Mouse (Mus musculus): ENCODE measurements around the gene Plch2. TPM values are rescaled to one million over a fixed set of nuclear protein-coding genes. Genes with fewer than 3 reads are reported as not detected.

The Plch2 gene
- polyA plus RNA-seq, 1 experiment from 2014 or later: 0.57 TPM

DNA sequence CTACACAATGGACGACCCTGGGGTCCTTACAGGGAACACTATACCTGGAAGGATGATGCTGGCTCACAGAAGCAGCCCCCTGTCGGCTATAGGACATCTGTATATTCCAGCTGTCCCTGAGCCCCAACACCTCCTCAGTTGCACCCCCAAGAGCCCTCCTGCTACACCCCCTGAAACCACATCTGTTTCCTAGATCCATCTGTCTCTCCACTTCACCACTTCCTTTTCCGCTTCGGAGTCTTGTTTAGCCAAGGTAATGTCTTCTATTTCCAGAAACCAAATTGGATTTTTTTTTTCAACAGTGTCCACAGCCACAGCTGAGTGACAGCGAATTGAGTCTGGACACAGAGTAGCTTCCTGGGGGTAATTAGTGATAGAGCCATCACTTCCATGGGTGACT lies 57.2 kb downstream of the Plch2 start:
- no peaks in the 10 kb centered on the region for H3K9me3 ChIP-seq
- 79% methylated on average over 5 of the region's 5 CpGs for WGBS
- no peak for DNase-seq (ENCODE audit: low spot score)
- no peak overlapping the region for H3K27ac ChIP-seq
- peaks cover 29% of the 10 kb centered on the region for H3K27me3 ChIP-seq (ENCODE audit: insufficient read depth, poor library complexity, severe bottlenecking)
- peaks cover 23% of the 10 kb centered on the region; the same call in 1 of the 2 replicates for H3K4me1 ChIP-seq
- H3K36me3 ChIP-seq: no peaks in the 10 kb centered on the region
- H3K4me3 ChIP-seq: no peak overlapping the region

- Histone ChIP-seq H3K36me3 (no peaks in the 10 kb centered on the region), H3K27me3 (ENCODE audit: insufficient read depth, poor library complexity, severe bottlenecking) (peaks cover 39% of the 10 kb centered on the region), H3K27ac (no peak overlapping the region), H3K4me3 (no peak overlapping the region), H3K4me1 (peaks cover 26% of the 10 kb centered on the region), H3K9me3 (no peaks in the 10 kb centered on the region)
- no peak for DNase-seq (ENCODE audit: low spot score)
- 47% methylated on average over 8 of the region's 8 CpGs for WGBS
These were observed 59.9 kb downstream of the Plch2 start for GRCm38 (mm10) chr4:154996572-154997154.

- WGBS: 66% methylated on average over 4 of the region's 4 CpGs
- H3K27ac ChIP-seq: no peak overlapping the region
These were observed 61.7 kb downstream of the Plch2 start for GRCm38 (mm10) chr4:154994876-154995275.

DNA sequence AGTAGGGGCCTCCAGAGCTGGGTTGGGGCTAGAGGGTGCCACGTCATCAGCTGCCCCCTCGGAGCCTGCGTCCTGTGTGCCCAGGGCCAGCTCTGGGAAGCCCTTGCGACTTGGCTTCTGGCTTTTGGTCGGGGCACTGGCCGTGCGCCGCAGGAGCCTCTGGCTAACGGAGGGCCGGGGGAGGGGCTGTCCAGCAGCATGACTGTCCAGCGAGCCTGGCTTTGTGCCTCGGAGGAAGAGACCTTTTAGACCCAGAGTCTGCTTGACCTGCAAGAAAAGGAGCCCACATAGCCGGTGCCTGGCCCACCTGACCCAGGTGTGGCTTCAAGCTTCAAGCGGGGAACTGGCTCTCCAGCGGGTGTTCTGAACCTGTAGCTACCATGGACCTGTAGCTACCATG lies 69.8 kb downstream of the Plch2 start:
- H3K36me3 ChIP-seq: no peaks in the 10 kb centered on the region
- WGBS: 76% methylated on average over 15 of the region's 15 CpGs
- peaks cover 51% of the 10 kb centered on the region for H3K4me1 ChIP-seq
- H3K27ac ChIP-seq: peak overlapping the region; percentile 53
- no peak overlapping the region for H3K4me3 ChIP-seq
- peaks cover 80% of the 10 kb centered on the region for H3K27me3 ChIP-seq (ENCODE audit: insufficient read depth, poor library complexity, severe bottlenecking)
- DNase-seq (ENCODE audit: low spot score): no peak
- H3K9me3 ChIP-seq: no peaks in the 10 kb centered on the region

More at GRCm38 (mm10) chr4:154994876-154995275, 61.7 kb downstream of the Plch2 start:
- Histone ChIP-seq H3K27me3 (ENCODE audit: insufficient read depth, poor library complexity, severe bottlenecking) (peaks cover 48% of the 10 kb centered on the region), H3K4me1 (peaks cover 22% of the 10 kb centered on the region), H3K36me3 (no peaks in the 10 kb centered on the region), H3K9me3 (no peaks in the 10 kb centered on the region), H3K4me3 (no peak overlapping the region)
- DNase-seq (ENCODE audit: low spot score): no peak

DNA sequence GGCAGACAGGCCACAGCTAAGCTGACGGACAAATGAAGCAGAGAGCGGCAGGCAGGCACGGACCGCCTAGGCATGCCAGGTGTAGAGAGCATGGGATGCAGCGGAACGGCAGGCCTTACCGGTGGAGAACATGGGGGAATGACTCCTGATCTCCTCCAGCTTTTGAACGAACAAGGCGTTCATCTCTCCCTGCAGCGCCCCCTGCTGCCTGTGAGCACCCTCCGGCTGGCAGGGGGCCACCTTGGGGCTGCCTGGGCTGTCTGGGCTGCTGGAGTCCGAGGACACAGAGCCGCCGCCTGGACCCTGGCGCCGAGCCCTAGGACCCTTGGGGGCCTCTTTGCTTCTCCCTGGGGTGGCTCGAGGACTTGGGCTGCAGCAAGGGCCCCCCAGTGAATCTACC lies 70.5 kb downstream of the Plch2 start:
- Histone ChIP-seq H3K4me3 (peak overlapping the region; percentile 35), H3K9me3 (no peaks in the 10 kb centered on the region), H3K36me3 (peaks cover 3% of the 10 kb centered on the region; the same call in 1 of the 2 replicates), H3K27ac (peak overlapping the region; percentile 53), H3K27me3 (ENCODE audit: insufficient read depth, poor library complexity, severe bottlenecking) (peaks cover 75% of the 10 kb centered on the region), H3K4me1 (peaks cover 55% of the 10 kb centered on the region)
- WGBS: 18% methylated on average over 17 of the region's 17 CpGs
- DNase-seq (ENCODE audit: low spot score): no peak

- peaks cover 11% of the 10 kb centered on the region for H3K36me3 ChIP-seq
- no peak overlapping the region for H3K27ac ChIP-seq
- no peak overlapping the region for H3K4me3 ChIP-seq
- H3K27me3 ChIP-seq (ENCODE audit: insufficient read depth, poor library complexity, severe bottlenecking): peaks cover 67% of the 10 kb centered on the region
- H3K4me1 ChIP-seq: peaks cover 55% of the 10 kb centered on the region
- no peaks in the 10 kb centered on the region for H3K9me3 ChIP-seq
- no peak for DNase-seq (ENCODE audit: low spot score)
- 80% methylated on average over 5 of the region's 5 CpGs for WGBS
These were observed 71.3 kb downstream of the Plch2 start for GRCm38 (mm10) chr4:154985151-154985777.

GRCm38 (mm10) chr4:154983767-154984166 lies 72.8 kb downstream of the Plch2 start:
- no peak for DNase-seq (ENCODE audit: low spot score)
- peaks cover 26% of the 10 kb centered on the region for H3K36me3 ChIP-seq
- 21% methylated on average over 24 of the region's 24 CpGs for WGBS
- peaks cover 58% of the 10 kb centered on the region for H3K27me3 ChIP-seq (ENCODE audit: insufficient read depth, poor library complexity, severe bottlenecking)
- H3K27ac ChIP-seq: no peak overlapping the region
- no peaks in the 10 kb centered on the region for H3K9me3 ChIP-seq
- peak overlapping the region; percentile 31; the same call in 1 of the 2 replicates for H3K4me3 ChIP-seq
- peaks cover 51% of the 10 kb centered on the region for H3K4me1 ChIP-seq

GRCm38 (mm10) chr4:154982247-154983120 lies 74.1 kb downstream of the Plch2 start:
- peaks cover 49% of the 10 kb centered on the region for H3K4me1 ChIP-seq

DNA sequence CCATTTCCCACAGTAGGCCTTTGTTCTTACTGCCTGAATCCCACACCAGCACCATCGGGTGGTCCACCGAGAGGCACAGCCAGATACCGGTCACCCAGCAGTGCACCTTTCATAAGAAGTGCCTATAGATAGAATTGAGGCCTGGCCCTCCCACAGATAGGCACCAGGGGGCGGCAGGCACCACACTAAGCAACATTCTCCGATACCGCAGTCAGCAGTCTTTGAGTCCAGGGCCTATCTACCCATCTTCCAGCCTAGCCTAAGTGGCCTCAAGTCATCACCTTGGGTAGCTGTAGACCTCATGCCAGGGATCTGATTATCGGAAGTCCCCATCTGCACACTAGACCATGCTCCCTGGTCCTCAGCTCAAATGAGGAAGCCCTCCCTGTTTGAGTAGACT lies 75.1 kb downstream of the Plch2 start:
- peaks cover 48% of the 10 kb centered on the region for H3K36me3 ChIP-seq
- no peak overlapping the region for H3K4me3 ChIP-seq
- H3K4me1 ChIP-seq: peaks cover 39% of the 10 kb centered on the region
- WGBS: 42% methylated on average over 7 of the region's 7 CpGs
- no peak overlapping the region for H3K27ac ChIP-seq
- H3K9me3 ChIP-seq: no peaks in the 10 kb centered on the region
- DNase-seq (ENCODE audit: low spot score): no peak
- peaks cover 39% of the 10 kb centered on the region for H3K27me3 ChIP-seq (ENCODE audit: insufficient read depth, poor library complexity, severe bottlenecking)

More at GRCm38 (mm10) chr4:154982247-154983120, 74.1 kb downstream of the Plch2 start:
- H3K27ac ChIP-seq: no peak overlapping the region
- WGBS: 75% methylated on average over 19 of the region's 19 CpGs
- H3K36me3 ChIP-seq: peaks cover 38% of the 10 kb centered on the region
- H3K27me3 ChIP-seq (ENCODE audit: insufficient read depth, poor library complexity, severe bottlenecking): peaks cover 49% of the 10 kb centered on the region
- no peaks in the 10 kb centered on the region for H3K9me3 ChIP-seq
- no peak overlapping the region for H3K4me3 ChIP-seq
- no peak for DNase-seq (ENCODE audit: low spot score)

- Histone ChIP-seq H3K36me3 (peaks cover 53% of the 10 kb centered on the region), H3K9me3 (no peaks in the 10 kb centered on the region), H3K27ac (no peak overlapping the region), H3K27me3 (ENCODE audit: insufficient read depth, poor library complexity, severe bottlenecking) (peaks cover 35% of the 10 kb centered on the region), H3K4me3 (no peak overlapping the region), H3K4me1 (peaks cover 34% of the 10 kb centered on the region)
- no peak for DNase-seq (ENCODE audit: low spot score)
- 82% methylated on average over 6 of the region's 6 CpGs for WGBS
These were observed 75.5 kb downstream of the Plch2 start for GRCm38 (mm10) chr4:154981076-154981475.

DNA sequence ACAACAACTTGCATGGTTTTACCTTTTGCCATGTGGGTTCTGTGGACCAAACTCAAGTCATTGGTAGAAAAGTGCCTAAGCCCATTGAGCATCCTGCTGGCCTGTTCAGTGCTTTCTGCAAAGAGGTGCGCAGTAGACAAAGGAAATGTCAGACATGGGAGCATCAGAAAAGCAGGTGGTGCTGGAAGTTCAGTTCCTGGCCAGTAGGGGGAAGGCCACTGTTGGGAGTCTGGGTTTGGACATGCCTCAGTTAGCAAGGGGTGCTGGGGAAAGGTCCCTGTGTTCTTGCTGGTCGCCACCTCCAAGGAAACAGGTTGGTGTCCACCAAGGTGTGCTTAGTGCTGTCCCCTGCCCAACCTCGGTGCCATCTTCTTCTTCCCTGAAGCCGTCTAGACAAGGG lies 76.5 kb downstream of the Plch2 start:
- DNase-seq (ENCODE audit: low spot score): no peak
- H3K27me3 ChIP-seq (ENCODE audit: insufficient read depth, poor library complexity, severe bottlenecking): peaks cover 25% of the 10 kb centered on the region
- H3K4me3 ChIP-seq: no peak overlapping the region
- H3K36me3 ChIP-seq: peaks cover 62% of the 10 kb centered on the region
- H3K27ac ChIP-seq: no peak overlapping the region
- H3K4me1 ChIP-seq: peaks cover 25% of the 10 kb centered on the region
- 88% methylated on average over 4 of the region's 4 CpGs for WGBS
- H3K9me3 ChIP-seq: no peaks in the 10 kb centered on the region

GRCm38 (mm10) chr4:154974163-154974611 lies 82.4 kb downstream of the Plch2 start:
- Histone ChIP-seq H3K27me3 (ENCODE audit: insufficient read depth, poor library complexity, severe bottlenecking) (no peaks in the 10 kb centered on the region), H3K36me3 (peaks cover 100% of the 10 kb centered on the region), H3K27ac (no peak overlapping the region), H3K4me3 (no peak overlapping the region), H3K4me1 (no peaks in the 10 kb centered on the region), H3K9me3 (no peaks in the 10 kb centered on the region)
- no peak for DNase-seq (ENCODE audit: low spot score)
- 85% methylated on average over 11 of the region's 11 CpGs for WGBS

DNA sequence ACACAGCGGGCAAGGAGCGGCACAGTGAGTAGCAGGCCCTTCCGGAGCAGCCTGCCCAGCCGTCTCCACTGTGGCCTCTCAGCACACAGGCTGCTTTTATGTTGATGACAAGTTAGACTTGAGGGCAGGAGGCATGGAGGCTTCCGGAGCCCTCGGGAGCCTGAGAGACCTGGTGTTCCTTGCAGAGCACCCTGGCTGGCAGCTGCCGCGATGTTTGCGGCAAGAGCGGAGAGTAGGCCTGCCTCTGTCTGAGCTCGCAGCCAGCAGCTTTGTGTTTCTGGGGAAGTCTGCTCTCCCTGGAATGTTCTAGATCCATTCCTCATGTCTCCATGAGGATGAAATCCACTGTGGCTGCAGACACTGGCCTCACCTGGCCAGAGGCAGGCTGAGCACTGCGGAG lies 84.0 kb downstream of the Plch2 start:
- H3K36me3 ChIP-seq: peaks cover 92% of the 10 kb centered on the region
- no peak for DNase-seq (ENCODE audit: low spot score)
- no peaks in the 10 kb centered on the region for H3K27me3 ChIP-seq (ENCODE audit: insufficient read depth, poor library complexity, severe bottlenecking)
- no peak overlapping the region for H3K4me3 ChIP-seq
- H3K27ac ChIP-seq: no peak overlapping the region
- no peaks in the 10 kb centered on the region for H3K9me3 ChIP-seq
- WGBS: 97% methylated on average over 12 of the region's 12 CpGs
- peaks cover under 1% of the 10 kb centered on the region; the same call in 1 of the 2 replicates for H3K4me1 ChIP-seq

All from heart, embryonic 10.5 days (tissue).